Mouse (Mus musculus) heart, postnatal 0 days (tissue): ENCODE measurements at regions not wholly inside any gene's neighbourhood (a gene's known extent, or its start where the extent isn't known, plus 50 kb on each side); places are given as distances from the start of the nearest gene placed in this dataset.

Source experiments
- CTCF ChIP-seq: IDR thresholded peaks from 2 replicates; pipeline ENCODE4 v1.5.1; 2016; ENCODE audit warnings: antibody characterized with exemption, control low read depth, low read depth
- EP300 ChIP-seq: IDR thresholded peaks from 2 replicates; pipeline ENCODE4 v1.6.1; 2016; ENCODE audit warnings: antibody characterized with exemption, low read depth

- TF ChIP-seq CTCF (no peak), EP300 (no peak)
These were observed 139.3 kb upstream of the Kazn start for GRCm38 (mm10) chr4:142378452-142378851.
